Mouse (Mus musculus): Measurements from ENCODE around the gene Creb3l2. TPM values are rescaled to one million over a fixed set of nuclear protein-coding genes. Genes with fewer than 3 reads are reported as not detected.

Creb3l2 gene
- polyA plus RNA-seq, 1 experiment from 2014 or later, result 3.3 TPM

- H3K27me3 ChIP-seq (replicated peaks; ENCODE audit: control insufficient read depth, insufficient read depth, low read length), result no peaks in the 10 kb centered on the region
- WGBS, result 64% methylated on average over 4 of the region's 4 CpGs
- H3K9ac ChIP-seq (ENCODE audit: low read depth, low read length), result no peak overlapping the region
- H3K9me3 ChIP-seq (ENCODE audit: control insufficient read depth, low read length), result no peaks in the 10 kb centered on the region
- H3K36me3 ChIP-seq (ENCODE audit: control insufficient read depth, insufficient read depth, low read length), result no peaks in the 10 kb centered on the region
- H3K4me1 ChIP-seq (ENCODE audit: control insufficient read depth, insufficient read depth, low read depth, low read length), result no peaks in the 10 kb centered on the region
- no peak overlapping the region for H3K27ac ChIP-seq (ENCODE audit: low read depth, low read length)
- no peak overlapping the region for H3K4me2 ChIP-seq (ENCODE audit: low read length)
- no peak overlapping the region for H3K4me3 ChIP-seq (ENCODE audit: low read length)
- no peak for ATAC-seq
Observed at GRCm38 (mm10) chr6:37451664-37452063, 9.7 kb upstream of the Creb3l2 start.

DNA sequence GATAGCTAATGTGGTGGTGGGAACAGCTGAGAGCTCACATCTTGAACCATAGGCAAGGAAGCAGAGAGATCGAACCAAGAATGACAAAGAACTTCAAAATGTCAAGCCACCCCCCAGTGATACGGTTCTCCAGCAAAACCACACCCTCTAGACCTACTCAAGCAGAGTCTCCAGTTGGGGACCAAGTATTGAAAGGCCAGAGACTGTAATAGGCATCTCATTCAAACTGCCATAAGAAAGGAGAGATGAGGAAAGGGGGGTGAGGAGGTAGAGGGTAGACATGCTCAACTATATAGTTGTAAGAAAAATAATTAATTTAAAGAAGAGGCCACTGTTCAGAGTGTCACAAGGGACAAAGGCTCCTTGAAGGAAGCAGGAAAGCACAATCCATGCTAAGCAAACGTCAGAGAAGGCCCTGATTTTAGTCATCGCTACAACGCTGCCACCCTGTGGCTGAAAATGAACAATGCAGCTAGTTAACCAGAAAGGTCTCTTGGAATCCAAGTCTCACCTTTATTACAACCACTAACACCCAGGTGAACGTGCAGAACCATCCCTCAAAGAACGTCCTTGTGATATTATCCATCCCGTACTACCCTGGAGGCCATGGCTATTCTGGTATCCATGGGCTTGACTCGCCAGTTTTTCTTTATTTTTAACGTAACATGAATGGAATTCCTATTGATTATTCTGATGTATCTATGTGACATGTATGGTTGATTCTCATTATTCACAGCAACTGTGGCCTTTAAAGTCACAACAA lies 5.9 kb upstream of the Creb3l2 start:
- Histone ChIP-seq H3K4me3 (ENCODE audit: low read length) (no peak overlapping the region), H3K4me1 (ENCODE audit: control insufficient read depth, insufficient read depth, low read depth, low read length) (peaks cover 2% of the 10 kb centered on the region), H3K9ac (ENCODE audit: low read depth, low read length) (no peak overlapping the region), H3K27me3 (replicated peaks; ENCODE audit: control insufficient read depth, insufficient read depth, low read length) (no peaks in the 10 kb centered on the region), H3K27ac (ENCODE audit: low read depth, low read length) (no peak overlapping the region), H3K4me2 (ENCODE audit: low read length) (no peak overlapping the region), H3K36me3 (ENCODE audit: control insufficient read depth, insufficient read depth, low read length) (no peaks in the 10 kb centered on the region), H3K9me3 (ENCODE audit: control insufficient read depth, low read length) (no peaks in the 10 kb centered on the region)
- ATAC-seq, result peak; percentile 67
- 26% methylated on average over 10 of the region's 10 CpGs for WGBS

- no peaks in the 10 kb centered on the region for H3K27me3 ChIP-seq (replicated peaks; ENCODE audit: control insufficient read depth, insufficient read depth, low read length)
- peak overlapping the region; percentile 72 for H3K4me3 ChIP-seq (ENCODE audit: low read length)
- WGBS, result 54% methylated on average over 4 of the region's 4 CpGs
- ATAC-seq, result no peak
- peak overlapping the region; percentile 57; the same call in 1 of the 2 replicates for H3K9ac ChIP-seq (ENCODE audit: low read depth, low read length)
- no peaks in the 10 kb centered on the region for H3K36me3 ChIP-seq (ENCODE audit: control insufficient read depth, insufficient read depth, low read length)
- peaks cover 4% of the 10 kb centered on the region for H3K4me1 ChIP-seq (ENCODE audit: control insufficient read depth, insufficient read depth, low read depth, low read length)
- no peaks in the 10 kb centered on the region for H3K9me3 ChIP-seq (ENCODE audit: control insufficient read depth, low read length)
- H3K27ac ChIP-seq (ENCODE audit: low read depth, low read length), result peak overlapping the region; percentile 64; the same call in 1 of the 2 replicates
- H3K4me2 ChIP-seq (ENCODE audit: low read length), result peak overlapping the region; percentile 52
Observed at GRCm38 (mm10) chr6:37442781-37443180, 835 bp upstream of the Creb3l2 start.

- no peaks in the 10 kb centered on the region for H3K9me3 ChIP-seq (ENCODE audit: control insufficient read depth, low read length)
- peak overlapping the region; percentile 69 for H3K9ac ChIP-seq (ENCODE audit: low read depth, low read length)
- peak; percentile 50 for ATAC-seq
- peak overlapping the region; percentile 94 for H3K4me2 ChIP-seq (ENCODE audit: low read length)
- H3K4me1 ChIP-seq (ENCODE audit: control insufficient read depth, insufficient read depth, low read depth, low read length), result peaks cover 4% of the 10 kb centered on the region
- H3K4me3 ChIP-seq (ENCODE audit: low read length), result peak overlapping the region; percentile 72
- under 1% methylated on average over 40 of the region's 40 CpGs for WGBS
- H3K36me3 ChIP-seq (ENCODE audit: control insufficient read depth, insufficient read depth, low read length), result no peaks in the 10 kb centered on the region
- H3K27ac ChIP-seq (ENCODE audit: low read depth, low read length), result peak overlapping the region; percentile 74
- no peaks in the 10 kb centered on the region for H3K27me3 ChIP-seq (replicated peaks; ENCODE audit: control insufficient read depth, insufficient read depth, low read length)
Observed at GRCm38 (mm10) chr6:37441251-37442011, 515 bp downstream of the Creb3l2 start.

GRCm38 (mm10) chr6:37440491-37441250 lies 1.3 kb downstream of the Creb3l2 start:
- Histone ChIP-seq H3K9me3 (ENCODE audit: control insufficient read depth, low read length) (no peaks in the 10 kb centered on the region), H3K4me1 (ENCODE audit: control insufficient read depth, insufficient read depth, low read depth, low read length) (peaks cover 4% of the 10 kb centered on the region), H3K4me3 (ENCODE audit: low read length) (peak overlapping the region; percentile 72), H3K9ac (ENCODE audit: low read depth, low read length) (peak overlapping the region; percentile 39; the same call in 1 of the 2 replicates), H3K27ac (ENCODE audit: low read depth, low read length) (no peak overlapping the region; the same call in 1 of the 2 replicates), H3K27me3 (replicated peaks; ENCODE audit: control insufficient read depth, insufficient read depth, low read length) (no peaks in the 10 kb centered on the region), H3K36me3 (ENCODE audit: control insufficient read depth, insufficient read depth, low read length) (no peaks in the 10 kb centered on the region), H3K4me2 (ENCODE audit: low read length) (peak overlapping the region; percentile 94)
- 13% methylated on average over 12 of the region's 12 CpGs for WGBS
- no peak for ATAC-seq

DNA sequence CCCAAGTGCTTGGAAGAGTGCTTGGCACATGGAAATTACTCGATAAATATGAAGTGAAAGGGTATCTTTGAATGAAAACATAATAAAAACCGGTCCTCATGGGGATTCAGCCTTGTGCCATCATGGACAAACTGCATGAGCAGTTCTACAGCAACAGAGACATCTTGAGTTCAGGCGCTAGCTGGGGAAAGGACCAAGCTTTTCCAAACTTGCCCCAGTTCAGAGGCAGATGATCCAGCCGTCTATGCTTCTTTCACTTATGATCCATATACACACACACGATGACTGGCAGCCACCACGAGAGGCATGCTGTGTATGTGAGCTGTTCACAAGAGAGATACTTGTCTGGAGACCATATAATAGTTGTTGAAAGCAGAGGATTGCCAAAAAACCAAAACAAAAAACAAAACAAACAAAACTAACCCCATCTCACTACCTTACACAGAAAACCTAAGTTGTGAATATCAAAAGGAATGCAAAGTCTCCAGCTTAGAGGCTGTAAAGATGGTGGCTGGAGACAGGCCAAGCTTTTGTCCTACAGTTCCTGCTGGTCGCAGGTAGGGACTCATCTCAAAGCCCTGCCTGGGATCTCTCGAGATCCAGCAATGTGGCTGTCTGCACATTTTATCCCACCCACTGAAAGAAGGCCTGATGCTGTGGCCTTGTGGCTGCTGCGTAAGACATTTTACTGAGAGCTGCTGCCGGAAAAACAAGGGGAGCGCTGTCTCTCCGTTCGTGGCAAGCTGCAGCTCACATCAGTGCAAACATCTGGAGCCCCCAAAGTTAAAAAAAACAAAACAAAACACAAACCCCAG lies 2.1 kb downstream of the Creb3l2 start:
- Histone ChIP-seq H3K4me1 (ENCODE audit: control insufficient read depth, insufficient read depth, low read depth, low read length) (peaks cover 4% of the 10 kb centered on the region), H3K4me3 (ENCODE audit: low read length) (peak overlapping the region; percentile 72), H3K9ac (ENCODE audit: low read depth, low read length) (peak overlapping the region; percentile 50), H3K27me3 (replicated peaks; ENCODE audit: control insufficient read depth, insufficient read depth, low read length) (no peaks in the 10 kb centered on the region), H3K4me2 (ENCODE audit: low read length) (peak overlapping the region; percentile 94), H3K27ac (ENCODE audit: low read depth, low read length) (no peak overlapping the region), H3K9me3 (ENCODE audit: control insufficient read depth, low read length) (no peaks in the 10 kb centered on the region), H3K36me3 (ENCODE audit: control insufficient read depth, insufficient read depth, low read length) (no peaks in the 10 kb centered on the region)
- WGBS, result 60% methylated on average over 13 of the region's 13 CpGs
- no peak for ATAC-seq

DNA sequence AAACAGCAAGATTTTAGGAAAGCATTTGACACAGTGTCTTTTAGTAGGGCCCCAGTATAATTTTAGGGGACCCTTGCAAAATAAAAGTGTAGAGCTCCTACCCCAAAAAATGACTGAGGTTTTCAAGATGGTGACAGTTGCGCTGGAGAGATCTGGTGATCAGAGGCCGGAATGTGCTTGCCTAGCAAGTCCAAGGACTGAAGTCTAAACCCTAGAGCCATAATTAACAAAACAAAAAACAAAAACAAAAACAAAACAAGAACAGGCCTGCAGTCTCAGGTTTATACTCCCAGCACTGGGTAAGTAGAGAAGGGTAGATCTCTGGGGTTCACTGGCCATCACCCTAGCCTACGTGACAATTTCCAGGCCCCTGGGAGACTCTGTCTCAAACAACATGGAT lies 3.4 kb downstream of the Creb3l2 start:
- Histone ChIP-seq H3K4me1 (ENCODE audit: control insufficient read depth, insufficient read depth, low read depth, low read length) (peaks cover 4% of the 10 kb centered on the region), H3K9me3 (ENCODE audit: control insufficient read depth, low read length) (no peaks in the 10 kb centered on the region), H3K36me3 (ENCODE audit: control insufficient read depth, insufficient read depth, low read length) (no peaks in the 10 kb centered on the region), H3K27ac (ENCODE audit: low read depth, low read length) (no peak overlapping the region), H3K4me2 (ENCODE audit: low read length) (no peak overlapping the region), H3K4me3 (ENCODE audit: low read length) (no peak overlapping the region), H3K9ac (ENCODE audit: low read depth, low read length) (no peak overlapping the region), H3K27me3 (replicated peaks; ENCODE audit: control insufficient read depth, insufficient read depth, low read length) (no peaks in the 10 kb centered on the region)
- no peak for ATAC-seq
- WGBS, result 93% methylated on average over 3 of the region's 3 CpGs

DNA sequence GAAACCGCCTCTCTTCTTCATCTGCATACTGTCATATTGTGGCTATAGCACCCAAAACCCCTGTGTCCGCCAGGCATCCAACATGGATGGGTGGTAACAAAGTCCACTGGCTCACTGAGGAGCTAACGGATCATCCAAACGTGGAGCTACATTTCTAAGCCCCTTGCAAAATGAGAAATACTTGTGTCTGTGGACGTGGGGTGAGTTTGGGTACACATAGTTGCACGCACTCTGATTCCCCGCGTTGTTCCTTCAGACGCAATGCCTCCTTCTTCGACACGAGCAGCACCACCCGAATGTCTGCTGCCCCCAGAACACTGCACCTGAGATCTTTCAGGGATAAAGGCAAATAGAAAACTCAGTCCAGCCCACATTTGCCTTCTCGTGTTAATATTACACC lies 4.9 kb downstream of the Creb3l2 start:
- Histone ChIP-seq H3K27me3 (replicated peaks; ENCODE audit: control insufficient read depth, insufficient read depth, low read length) (no peaks in the 10 kb centered on the region), H3K4me3 (ENCODE audit: low read length) (no peak overlapping the region), H3K9me3 (ENCODE audit: control insufficient read depth, low read length) (no peaks in the 10 kb centered on the region), H3K4me1 (ENCODE audit: control insufficient read depth, insufficient read depth, low read depth, low read length) (no peaks in the 10 kb centered on the region; the same call in 1 of the 2 replicates), H3K36me3 (ENCODE audit: control insufficient read depth, insufficient read depth, low read length) (no peaks in the 10 kb centered on the region), H3K9ac (ENCODE audit: low read depth, low read length) (no peak overlapping the region), H3K4me2 (ENCODE audit: low read length) (no peak overlapping the region), H3K27ac (ENCODE audit: low read depth, low read length) (no peak overlapping the region)
- ATAC-seq, result no peak
- WGBS, result 85% methylated on average over 13 of the region's 13 CpGs
